Mouse (Mus musculus) liver, embryonic 11.5 days (tissue): Measurements from ENCODE around the gene Ncf1. TPM values are rescaled to one million over a fixed set of nuclear protein-coding genes. Genes with fewer than 3 reads are reported as not detected.

ENCODE experiments used
- ATAC-seq: fragments of 200-750 bp; cut with Nextera tagmentation; replicated peaks from 2 replicates; pipeline ENCODE4 v1.8.0; 2017; ENCODE audit warnings: moderate number of reproducible peaks, mild to moderate bottlenecking, moderate TSS enrichment, moderate library complexity; ENCODE audit not compliant: low FRiP score
- DNase-seq: peaks from one replicate; pipeline ENCODE4 v3.0.0-alpha.2; 2017; ENCODE audit warnings: low spot score
- H3K27ac ChIP-seq: fragments of 300-500 bp; sonication (generic); 2 replicates; pipeline ENCODE4 v1.5.1; 2014; ENCODE audit warnings: mild to moderate bottlenecking, low read depth, low read length, control low read depth
- H3K27me3 ChIP-seq: fragments of 300-500 bp; sonication (generic); replicated peaks from 2 replicates; pipeline ENCODE4 v1.6.1; 2014; ENCODE audit warnings: low read length, mixed read lengths; ENCODE audit not compliant: control insufficient read depth, insufficient read depth
- H3K36me3 ChIP-seq: fragments of 300-500 bp; sonication (generic); 2 replicates; pipeline ENCODE4 v1.6.1; 2014; ENCODE audit warnings: mild to moderate bottlenecking, low read length, moderate library complexity, mixed read lengths; ENCODE audit not compliant: control insufficient read depth, insufficient read depth
- H3K4me1 ChIP-seq: fragments of 300-500 bp; sonication (generic); replicated peaks from 2 replicates; pipeline ENCODE4 v1.6.1; 2014; ENCODE audit warnings: low read length, mixed read lengths; ENCODE audit not compliant: control insufficient read depth, insufficient read depth
- H3K4me2 ChIP-seq: fragments of 300-500 bp; sonication (generic); 2 replicates; pipeline ENCODE4 v1.6.1; 2014; ENCODE audit warnings: mild to moderate bottlenecking, control low read depth, moderate library complexity
- H3K4me3 ChIP-seq: fragments of 300-500 bp; sonication (generic); 2 replicates; pipeline ENCODE4 v1.5.1; 2014; ENCODE audit warnings: low read depth, low read length, control low read depth
- H3K9ac ChIP-seq: fragments of 300-500 bp; sonication (generic); 2 replicates; pipeline ENCODE4 v1.6.1; 2014; ENCODE audit warnings: low read depth, low read length, control low read depth
- H3K9me3 ChIP-seq: fragments of 300-500 bp; sonication (generic); 2 replicates; pipeline ENCODE4 v1.6.1; 2016; ENCODE audit warnings: low read length, inconsistent platforms, mixed read lengths; ENCODE audit not compliant: control insufficient read depth
- WGBS: fragments of 180-500 bp; shearing (Covaris S2); extraction: QIAGEN DNeasy Blood & Tissue Kit; methylation state at CpG from one replicate; pipeline ENCODE4 v1.1.7; 2014; 5-methylcytosine and 5-hydroxymethylcytosine counted together
- polyA plus RNA-seq: library from polyadenylated mRNA; unstranded; fragments of >200 nt; fragmentation: Nextera tagmentation; extraction: Ambion mirVana; gene quantifications from 2 replicates; pipeline ENCODE4 v1.2.1, GENCODE M21; 2014

Gene Ncf1
- polyA plus RNA-seq, 1 experiment from 2014 or later = 11.7 TPM

DNA sequence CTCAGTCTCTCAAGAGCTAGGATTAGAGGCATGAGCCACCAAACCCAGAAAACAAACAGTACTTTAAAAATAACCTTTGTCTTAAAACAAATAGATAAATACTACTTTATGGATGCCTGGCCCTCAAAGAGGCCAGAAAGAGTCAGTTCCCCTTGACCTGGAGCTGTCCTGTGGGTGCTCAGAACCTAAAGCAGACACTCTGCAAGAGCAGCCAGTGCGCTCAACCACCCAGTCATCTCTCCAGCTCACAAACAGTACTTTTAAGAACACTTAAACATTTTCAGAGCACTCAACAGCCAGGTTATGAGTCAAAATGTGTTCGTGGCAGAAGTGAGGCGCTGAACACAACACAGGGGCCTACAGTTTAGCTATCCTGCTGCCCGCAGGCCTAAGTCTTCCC is 21.7 kb upstream of the Ncf1 start:
- Histone ChIP-seq H3K36me3 (peaks cover 91% of the 10 kb centered on the region), H3K4me1 (no peaks in the 10 kb centered on the region), H3K27me3 (no peaks in the 10 kb centered on the region), H3K9me3 (no peaks in the 10 kb centered on the region), H3K4me2 (no peak overlapping the region), H3K27ac (no peak overlapping the region), H3K9ac (no peak overlapping the region), H3K4me3 (no peak overlapping the region)
- DNase-seq = no peak
- ATAC-seq = no peak
- 96% methylated on average over 4 of the region's 4 CpGs for WGBS

- Histone ChIP-seq H3K27me3 (no peaks in the 10 kb centered on the region), H3K4me2 (no peak overlapping the region), H3K9ac (no peak overlapping the region), H3K4me3 (no peak overlapping the region), H3K4me1 (no peaks in the 10 kb centered on the region), H3K9me3 (no peaks in the 10 kb centered on the region), H3K36me3 (peaks cover 91% of the 10 kb centered on the region), H3K27ac (no peak overlapping the region)
- ATAC-seq (no peak), DNase-seq (no peak)
- 95% methylated on average over 3 of the region's 3 CpGs for WGBS
Measured at GRCm38 (mm10) chr5:134250601-134251000, 21.2 kb upstream of the Ncf1 start.

- Histone ChIP-seq H3K4me3 (no peak overlapping the region), H3K27me3 (no peaks in the 10 kb centered on the region), H3K36me3 (peaks cover 91% of the 10 kb centered on the region), H3K4me2 (no peak overlapping the region), H3K4me1 (no peaks in the 10 kb centered on the region), H3K27ac (no peak overlapping the region), H3K9me3 (no peaks in the 10 kb centered on the region), H3K9ac (no peak overlapping the region)
- WGBS = 95% methylated on average over 8 of the region's 8 CpGs
- no peak for ATAC-seq
- no peak for DNase-seq
Measured at GRCm38 (mm10) chr5:134249245-134249649, 19.8 kb upstream of the Ncf1 start.

- peaks cover 93% of the 10 kb centered on the region for H3K36me3 ChIP-seq
- H3K27me3 ChIP-seq = no peaks in the 10 kb centered on the region
- no peak overlapping the region for H3K27ac ChIP-seq
- H3K9ac ChIP-seq = no peak overlapping the region
- no peak for DNase-seq
- ATAC-seq = no peak
- WGBS = 95% methylated on average over 14 of the region's 14 CpGs
- H3K4me1 ChIP-seq = no peaks in the 10 kb centered on the region
- H3K4me3 ChIP-seq = no peak overlapping the region
- no peaks in the 10 kb centered on the region for H3K9me3 ChIP-seq
- H3K4me2 ChIP-seq = no peak overlapping the region
Measured at GRCm38 (mm10) chr5:134248608-134249244, 19.3 kb upstream of the Ncf1 start.

DNA sequence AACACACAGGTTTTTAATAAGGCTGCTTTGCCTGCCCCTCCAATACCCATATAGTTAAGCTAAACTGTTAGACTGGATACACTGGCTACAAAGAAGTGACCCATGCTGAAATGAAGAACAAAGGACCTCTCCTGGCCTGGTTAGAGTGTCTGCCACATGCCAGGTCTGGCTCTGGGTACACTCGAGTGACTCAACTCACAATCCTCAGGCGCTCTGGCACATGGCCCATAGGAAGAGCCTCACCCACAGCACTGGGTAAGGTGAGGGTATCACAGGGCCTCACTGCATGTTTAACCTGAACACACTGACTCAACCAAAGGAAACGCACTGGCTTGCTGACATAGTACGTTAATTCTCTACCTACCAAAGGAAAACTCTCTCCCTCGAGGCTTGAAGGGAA is 16.7 kb upstream of the Ncf1 start:
- no peaks in the 10 kb centered on the region for H3K9me3 ChIP-seq
- H3K4me3 ChIP-seq = no peak overlapping the region
- WGBS = 88% methylated on average over 5 of the region's 5 CpGs
- H3K9ac ChIP-seq = no peak overlapping the region
- DNase-seq (no peak), ATAC-seq (no peak)
- peaks cover 90% of the 10 kb centered on the region for H3K36me3 ChIP-seq
- H3K4me2 ChIP-seq = no peak overlapping the region
- H3K27ac ChIP-seq = no peak overlapping the region
- H3K27me3 ChIP-seq = no peaks in the 10 kb centered on the region
- H3K4me1 ChIP-seq = no peaks in the 10 kb centered on the region

DNA sequence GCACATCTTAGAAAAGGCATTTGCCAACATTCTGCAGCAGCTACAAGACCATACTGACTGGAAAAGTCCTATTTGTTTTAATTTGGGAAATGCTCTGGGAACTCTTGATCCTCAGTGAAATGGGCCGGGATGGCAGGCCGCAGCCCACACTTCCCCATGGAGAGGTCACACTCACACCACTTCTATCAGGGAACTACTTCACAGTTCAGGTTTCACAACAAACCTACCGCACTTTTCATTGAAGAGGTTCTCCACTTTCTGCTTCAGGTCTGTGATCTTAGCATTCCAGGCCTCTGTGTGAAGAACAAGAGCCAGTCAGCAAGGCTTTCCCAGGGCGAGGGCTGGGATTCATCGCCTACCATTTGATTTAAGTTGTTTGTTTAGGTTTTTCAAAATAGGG is 15.5 kb upstream of the Ncf1 start:
- no peak for ATAC-seq
- WGBS = 96% methylated on average over 5 of the region's 5 CpGs

GRCm38 (mm10) chr5:134243661-134244436 is 14.4 kb upstream of the Ncf1 start:
- WGBS = 90% methylated on average over 26 of the region's 26 CpGs
- ATAC-seq = no peak
- H3K27me3 ChIP-seq = no peaks in the 10 kb centered on the region
- DNase-seq = no peak
- no peaks in the 10 kb centered on the region for H3K9me3 ChIP-seq
- no peak overlapping the region for H3K27ac ChIP-seq
- H3K9ac ChIP-seq = no peak overlapping the region
- peaks cover 94% of the 10 kb centered on the region for H3K36me3 ChIP-seq
- no peak overlapping the region for H3K4me3 ChIP-seq
- H3K4me1 ChIP-seq = no peaks in the 10 kb centered on the region
- no peak overlapping the region for H3K4me2 ChIP-seq

More for the DNA sequence above, 15.5 kb upstream of the Ncf1 start:
- Histone ChIP-seq H3K9me3 (no peaks in the 10 kb centered on the region), H3K4me3 (no peak overlapping the region), H3K4me2 (no peak overlapping the region), H3K9ac (no peak overlapping the region), H3K36me3 (peaks cover 94% of the 10 kb centered on the region), H3K4me1 (no peaks in the 10 kb centered on the region), H3K27me3 (no peaks in the 10 kb centered on the region), H3K27ac (no peak overlapping the region)
- no peak for DNase-seq

DNA sequence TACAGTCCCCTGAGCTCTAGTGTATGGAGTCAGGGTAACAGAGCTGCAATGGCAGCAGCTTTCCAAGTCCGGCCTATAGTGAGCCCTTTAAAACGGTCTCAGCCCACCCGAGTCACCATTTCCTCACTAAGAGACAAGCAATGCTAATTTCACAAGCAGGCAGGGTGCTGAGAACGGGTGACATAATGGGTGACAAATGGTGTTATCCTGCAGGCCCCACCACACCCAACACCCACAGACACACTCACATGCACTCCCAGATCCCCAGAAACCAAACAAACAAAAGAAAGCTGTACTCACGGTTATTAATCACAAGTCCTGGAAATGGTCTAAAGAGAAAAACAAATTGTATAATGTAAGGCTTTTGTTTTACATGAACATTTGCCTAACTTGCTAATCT is 12.4 kb upstream of the Ncf1 start:
- peaks cover 93% of the 10 kb centered on the region for H3K36me3 ChIP-seq
- 88% methylated on average over 5 of the region's 5 CpGs for WGBS

More for the DNA sequence above, 12.4 kb upstream of the Ncf1 start:
- DNase-seq (no peak), ATAC-seq (no peak)
- Histone ChIP-seq H3K4me2 (no peak overlapping the region), H3K27ac (no peak overlapping the region), H3K27me3 (no peaks in the 10 kb centered on the region), H3K4me1 (no peaks in the 10 kb centered on the region; the same call in 1 of the 2 replicates), H3K9ac (no peak overlapping the region), H3K9me3 (no peaks in the 10 kb centered on the region), H3K4me3 (no peak overlapping the region)
